In the genomic region with DNA sequence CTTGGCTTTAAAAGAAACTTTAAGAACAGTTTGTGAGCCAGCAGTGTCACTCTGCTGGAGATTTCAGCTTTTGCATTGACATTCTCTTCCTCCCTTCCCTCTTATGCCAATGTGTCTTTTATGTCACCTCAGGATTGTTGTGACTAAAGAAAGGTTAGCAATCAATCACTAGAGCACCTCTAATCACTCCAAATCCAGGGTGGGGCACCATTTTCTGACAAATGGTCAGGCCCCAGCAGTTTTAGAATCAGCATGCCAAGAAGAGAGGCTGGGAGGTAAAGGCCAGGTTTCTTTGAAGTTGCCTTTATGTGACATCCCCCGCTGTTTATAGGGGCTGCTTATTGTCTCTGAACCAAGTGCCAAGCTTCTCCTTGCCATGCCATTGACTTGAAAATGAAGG, we compare ENCODE assay signal across 24 mouse cellular contexts.
"Had no signal": no experiment of that assay in that cellular context is flagged by ENCODE, and none has a peak within 500 bp of the region (broad histone marks: within the 10 kb centered on the region; RNA-seq: fewer than 3 reads in every experiment).

No protein-coding gene starts in this region.

- H3K4me1 ChIP-seq: hindbrain, embryonic 12.5 days; intestine, embryonic 15.5 days; limb, embryonic 15.5 days; liver, embryonic 12.5 days had no signal

- DNase-seq: gastrocnemius, postnatal 10 days; gastrocnemius, postnatal 25 days; heart, adult 18-20 months; heart, postnatal 10 days; heart, postnatal 4 days; kidney, adult 18-20 months; kidney, adult 8-10 months; kidney, postnatal 10 days; kidney, postnatal 36 days; layer of hippocampus, adult 9-11 months; layer of hippocampus, postnatal 36 days; left cerebral cortex, postnatal 4 days had no signal

- H3K9ac ChIP-seq: heart, embryonic 12.5 days; hindbrain, embryonic 12.5 days; hindbrain, embryonic 14.5 days; intestine, embryonic 15.5 days; limb, embryonic 13.5 days; limb, embryonic 15.5 days; liver, embryonic 12.5 days had no signal

- H3K4me2 ChIP-seq: heart, embryonic 12.5 days; hindbrain, embryonic 12.5 days; hindbrain, embryonic 14.5 days; intestine, embryonic 15.5 days; limb, embryonic 13.5 days; limb, embryonic 15.5 days; liver, embryonic 12.5 days had no signal

- H3K27me3 ChIP-seq: heart, embryonic 12.5 days; hindbrain, embryonic 12.5 days; intestine, embryonic 15.5 days; limb, embryonic 13.5 days; limb, embryonic 15.5 days; liver, embryonic 12.5 days had no signal

- H3K36me3 ChIP-seq: heart, embryonic 10.5 days; heart, embryonic 12.5 days; hindbrain, embryonic 10.5 days; hindbrain, embryonic 12.5 days; intestine, embryonic 15.5 days; limb, embryonic 13.5 days; limb, embryonic 15.5 days; liver, embryonic 12.5 days had no signal

- H3K9me3 ChIP-seq: heart, embryonic 10.5 days; heart, embryonic 12.5 days; hindbrain, embryonic 10.5 days; hindbrain, embryonic 12.5 days; intestine, embryonic 15.5 days; limb, embryonic 13.5 days; limb, embryonic 15.5 days; liver, embryonic 12.5 days had no signal

- H3K4me3 ChIP-seq: heart, embryonic 10.5 days; heart, embryonic 12.5 days; hindbrain, embryonic 10.5 days; hindbrain, embryonic 12.5 days; intestine, embryonic 15.5 days; limb, embryonic 13.5 days; limb, embryonic 15.5 days; liver, embryonic 12.5 days had no signal

- H3K27ac ChIP-seq: heart, embryonic 10.5 days; hindbrain, embryonic 10.5 days; hindbrain, embryonic 12.5 days; hindbrain, embryonic 14.5 days; intestine, embryonic 15.5 days; limb, embryonic 13.5 days; limb, embryonic 15.5 days; liver, embryonic 12.5 days had no signal

- ATAC-seq: hindbrain, embryonic 16.5 days; inflammation-experienced regulatory T-cells, adult 6 months; intestine, embryonic 15.5 days; intestine, postnatal 0 days; liver, embryonic 12.5 days had no signal
